Mouse (Mus musculus) NIH3T3 (cell line): Measurements from ENCODE around the gene Vsig10l.

Experiments
- DNase-seq: peaks from one replicate; pipeline ENCODE4 v3.0.0-alpha.2; 2012; ENCODE audit warnings: low read depth

The Vsig10l gene

DNA sequence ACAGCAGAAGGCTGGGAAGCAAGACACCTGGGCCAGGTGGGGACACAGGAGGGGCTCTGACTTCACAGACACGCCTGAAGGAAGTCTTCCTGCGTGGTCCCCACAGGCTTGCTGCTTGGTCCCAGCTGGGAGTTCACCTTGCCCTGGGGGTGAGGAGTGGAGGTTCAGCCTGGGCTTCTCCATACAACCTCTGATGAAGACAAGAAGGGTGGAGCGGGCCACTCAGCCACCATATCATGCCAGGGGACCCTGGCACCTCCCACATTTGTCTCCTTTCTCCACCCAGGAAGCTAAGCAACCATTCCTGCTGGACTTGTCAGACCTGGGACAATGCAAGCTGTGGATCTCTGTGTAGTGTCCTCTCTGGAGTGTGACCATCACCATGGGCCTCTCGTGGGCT lies at the start of gene Vsig10l:
Gene Vsig10l, plus strand, starts transcription at position 301 of the 400 bp plus-strand sequence.
- no peak for DNase-seq

DNA sequence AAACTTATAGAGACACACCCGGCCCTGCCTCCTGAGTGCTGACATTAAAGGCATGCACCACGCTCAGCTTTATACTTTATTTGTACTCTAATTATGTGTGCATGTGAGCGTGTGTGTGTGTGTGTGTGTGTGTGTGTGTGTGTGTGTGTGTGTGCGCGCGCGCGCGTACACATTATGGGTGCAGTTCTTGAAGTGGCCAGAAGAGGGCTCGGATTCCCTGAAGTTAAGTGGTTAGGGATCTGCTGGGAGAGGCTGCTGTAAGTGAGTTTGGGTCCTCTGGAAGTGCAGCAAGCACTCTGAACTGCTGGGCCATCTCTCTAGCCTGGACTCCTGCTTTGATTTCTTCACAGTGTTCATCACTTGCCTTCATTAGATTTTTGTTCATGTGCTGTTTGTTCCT lies 45.7 kb upstream of the Vsig10l start:
- no peak for DNase-seq

- DNase-seq: peak; percentile 93
Measured at GRCm38 (mm10) chr7:43422995-43423617, 39.8 kb upstream of the Vsig10l start.

DNA sequence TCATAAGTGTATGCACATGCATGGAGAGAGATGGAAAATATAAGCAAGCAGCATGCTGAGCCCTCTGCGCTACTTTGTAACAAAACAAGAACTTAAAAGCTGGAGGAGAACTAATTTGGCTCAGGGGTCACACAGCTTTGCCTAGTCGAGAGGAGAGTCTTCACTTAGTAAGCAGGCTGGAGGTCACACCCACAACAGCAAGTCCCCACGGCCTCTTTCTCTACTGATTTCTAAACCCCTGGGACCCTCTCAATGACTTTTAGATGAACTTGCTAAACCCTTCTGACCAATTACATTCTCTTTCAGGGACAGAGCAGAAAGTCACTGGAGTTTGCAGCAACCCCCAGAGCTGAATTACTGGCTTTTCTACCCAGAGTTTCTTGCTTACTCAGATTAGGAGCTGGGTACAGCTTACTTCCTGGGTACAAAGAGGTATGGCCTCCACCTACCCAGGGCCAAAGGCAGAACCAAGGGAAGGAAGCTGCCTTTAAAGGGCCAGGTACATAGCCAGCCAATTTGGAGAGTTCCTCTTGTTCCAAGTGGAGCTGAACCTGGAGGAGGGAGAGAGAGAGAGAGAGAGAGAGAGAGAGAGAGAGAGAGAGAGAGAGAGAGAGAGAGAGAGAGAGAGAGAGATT lies 38.8 kb upstream of the Vsig10l start:
- DNase-seq: no peak

GRCm38 (mm10) chr7:43427406-43427805 lies 35.5 kb upstream of the Vsig10l start, which contains the start of gene Lim2:
Lim2 (plus strand) TSS chr7:43427670.
- DNase-seq: no peak

DNA sequence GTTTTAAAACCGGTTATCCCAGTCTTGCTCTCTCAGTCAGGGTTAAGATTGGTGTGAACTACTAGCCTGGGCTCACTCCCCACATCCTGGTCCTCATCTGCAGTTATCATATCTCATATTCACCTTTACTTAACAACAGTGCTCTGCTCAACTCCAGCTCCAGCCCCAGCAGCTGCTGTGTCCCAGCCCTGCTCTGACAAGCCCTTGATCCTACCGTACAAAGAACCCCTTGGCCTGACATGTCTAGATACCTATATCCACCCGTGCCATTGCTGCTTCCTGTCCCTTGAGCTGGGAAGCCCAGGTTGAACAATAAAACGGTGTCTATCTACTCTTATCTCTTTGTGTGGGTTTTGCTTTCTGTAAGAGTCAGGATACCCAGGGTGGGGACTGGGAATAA lies 33.5 kb upstream of the Vsig10l start:
- DNase-seq: no peak

GRCm38 (mm10) chr7:43432891-43433290 lies 30.1 kb upstream of the Vsig10l start:
- no peak for DNase-seq

DNA sequence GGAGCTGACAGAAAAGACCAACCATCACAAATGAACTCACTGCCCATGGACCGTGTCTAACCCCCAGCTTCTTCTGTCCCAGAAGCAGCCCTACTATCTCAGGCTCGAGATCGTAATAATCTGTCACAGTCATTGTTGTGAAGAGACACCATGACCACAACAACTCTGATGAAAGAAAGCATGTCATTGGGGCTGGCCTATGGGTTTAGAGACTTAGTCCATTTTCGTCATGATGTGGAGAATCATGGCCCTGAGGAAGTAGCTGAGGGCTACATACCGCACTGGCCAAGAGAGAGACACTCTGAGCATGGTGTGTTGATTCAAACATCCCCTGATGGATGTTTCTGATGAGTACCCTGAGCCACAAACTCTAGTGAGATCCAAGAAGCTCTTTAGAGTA lies 28.3 kb upstream of the Vsig10l start:
- no peak for DNase-seq

GRCm38 (mm10) chr7:43436341-43437255 lies 26.4 kb upstream of the Vsig10l start, which contains the start of gene Nkg7:
Nkg7 (plus strand) TSS chr7:43437073.
- DNase-seq: no peak

GRCm38 (mm10) chr7:43438611-43439010 lies 24.3 kb upstream of the Vsig10l start:
- DNase-seq: no peak

DNA sequence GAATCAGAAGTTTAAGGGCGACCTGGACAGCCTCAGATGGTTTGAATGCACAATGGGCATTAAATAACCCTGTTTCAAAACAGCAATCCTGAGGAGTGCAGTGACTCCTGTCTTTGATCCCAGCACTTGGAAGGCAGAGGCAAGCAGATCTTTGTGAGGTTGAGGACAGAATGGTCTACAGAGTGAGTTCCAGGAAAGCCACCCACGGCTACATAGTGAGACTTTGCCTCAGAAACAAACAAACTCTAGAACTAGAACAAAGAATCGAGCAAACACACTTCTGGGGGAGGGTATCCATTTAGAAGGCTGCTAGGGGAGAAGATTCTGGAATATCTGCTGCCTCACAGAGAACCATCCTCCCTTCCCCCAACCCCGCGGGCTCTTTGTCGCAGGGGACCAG lies 22.5 kb upstream of the Vsig10l start, which contains the start of gene Cldnd2:
Gene Cldnd2, plus strand, starts transcription at position 301 of the 400 bp plus-strand sequence.
- DNase-seq: no peak

DNA sequence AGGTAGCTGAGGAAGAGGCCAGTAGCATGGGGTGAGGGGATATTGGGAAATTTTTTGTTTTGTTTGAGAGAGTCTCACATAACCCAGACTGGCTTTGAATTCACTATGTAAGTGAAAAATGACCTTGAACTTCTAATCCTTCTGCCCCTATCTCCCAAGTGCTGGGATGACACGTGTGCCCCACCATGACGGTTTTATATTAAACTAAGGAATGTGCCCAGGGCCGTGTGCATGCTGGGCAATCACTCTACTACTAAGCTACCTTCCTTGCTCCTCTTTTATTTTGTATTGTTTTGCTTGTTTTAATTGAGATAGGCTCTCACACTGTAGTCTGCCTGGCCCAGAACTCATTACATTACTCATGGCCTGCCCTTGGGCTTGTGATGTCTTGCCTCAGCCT lies 21.9 kb upstream of the Vsig10l start:
- DNase-seq: no peak

DNA sequence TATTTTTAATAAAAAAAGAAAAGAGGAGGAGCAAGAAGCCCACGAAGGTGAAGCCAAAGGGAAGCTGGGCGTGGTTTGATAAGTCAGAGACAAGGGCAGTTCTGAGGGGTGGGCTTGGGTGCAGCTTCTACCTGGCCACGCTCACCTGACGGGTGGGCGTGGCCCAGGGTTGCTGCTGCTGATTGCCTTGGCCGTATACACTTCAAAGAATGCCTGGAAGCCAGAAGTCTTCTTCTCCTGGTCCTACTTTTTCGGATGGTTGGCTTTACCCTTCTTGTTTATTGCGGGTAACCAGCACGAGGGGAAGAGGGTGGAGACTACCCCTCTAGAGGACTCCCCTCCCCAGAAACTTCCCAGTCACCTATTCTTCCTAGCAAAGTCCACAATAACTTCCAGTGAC lies 20.3 kb upstream of the Vsig10l start:
- DNase-seq: peak; percentile 33

GRCm38 (mm10) chr7:43443126-43443916 lies 19.6 kb upstream of the Vsig10l start:
- DNase-seq: peak; percentile 89

GRCm38 (mm10) chr7:43443917-43444293 lies 19.0 kb upstream of the Vsig10l start, which contains the start of the genes Etfb and Gm45233:
Etfb (plus strand) TSS chr7:43444083.
Gm45233 (plus strand) TSS chr7:43444128.
- DNase-seq: peak; percentile 98

GRCm38 (mm10) chr7:43447801-43448200 lies 15.2 kb upstream of the Vsig10l start:
- DNase-seq: no peak

- DNase-seq: no peak
Measured at GRCm38 (mm10) chr7:43448246-43448645, 14.7 kb upstream of the Vsig10l start.

- no peak for DNase-seq
Measured at GRCm38 (mm10) chr7:43449811-43450210, 13.1 kb upstream of the Vsig10l start.

DNA sequence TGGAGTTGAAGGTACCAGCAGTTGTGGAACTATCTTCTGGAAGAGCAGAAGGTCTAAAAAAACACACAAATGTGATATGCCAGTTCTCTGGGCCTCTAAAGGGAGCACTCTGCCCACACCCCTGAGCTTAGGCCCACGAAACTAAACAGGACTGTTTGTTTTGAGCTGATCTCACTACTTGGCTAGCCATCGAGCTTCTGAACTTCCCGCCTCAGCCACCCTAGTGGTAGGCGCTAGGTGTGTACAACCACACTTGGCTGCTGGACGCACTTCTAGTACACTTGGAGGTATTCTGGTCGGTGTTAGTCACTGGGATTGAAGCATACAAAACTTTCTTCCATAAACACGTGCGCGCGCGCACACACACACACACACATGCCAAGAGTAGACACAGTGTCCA lies 11.2 kb upstream of the Vsig10l start:
- DNase-seq: no peak

- DNase-seq: peak; percentile 67
Measured at GRCm38 (mm10) chr7:43452609-43453008, 10.3 kb upstream of the Vsig10l start.

GRCm38 (mm10) chr7:43453599-43454355 lies 9.2 kb upstream of the Vsig10l start:
- DNase-seq: no peak
